Mouse (Mus musculus): ENCODE measurements around the gene Sgms1. TPM values are rescaled to one million over a fixed set of nuclear protein-coding genes. Genes with fewer than 3 reads are reported as not detected.
"Not testable (repeated sequence)": the region's sequence is repeated elsewhere in the genome, so short reads cannot be mapped to it uniquely, and the experiment has no call there.

Sgms1 gene
- total RNA-seq, 1 experiment from 2014 or later = 62.6 TPM

- DNase-seq = no peak
Observed at GRCm38 (mm10) chr19:32098582-32098981, 290.9 kb downstream of the Sgms1 start.

- DNase-seq = no peak
Observed at GRCm38 (mm10) chr19:32092358-32092757, 297.2 kb downstream of the Sgms1 start.

GRCm38 (mm10) chr19:32090804-32091203 lies 298.7 kb downstream of the Sgms1 start:
- no peak for DNase-seq

GRCm38 (mm10) chr19:32088570-32088969 lies 300.9 kb downstream of the Sgms1 start:
- DNase-seq = no peak

- no peak for DNase-seq
Observed at GRCm38 (mm10) chr19:32087736-32088470, 301.6 kb downstream of the Sgms1 start.

GRCm38 (mm10) chr19:32084813-32085212 lies 304.7 kb downstream of the Sgms1 start:
- not testable (repeated sequence) for DNase-seq

Other genes starting within 250 kb of the Sgms1 start
- 59.3 and 74.3 TPM in 2 replicates for gene Rpl9-ps6, start 76.9 kb upstream of the Sgms1 start, total RNA-seq (2021)
- 31.8 and 34.9 TPM in 2 replicates for gene Minpp1, start 96.1 kb upstream of the Sgms1 start, total RNA-seq (2021)
- 27.7 and 36.4 TPM in 2 replicates for gene Papss2, start 206.1 kb upstream of the Sgms1 start, total RNA-seq (2021)